Comparison of ENCODE assay signal across 12 mouse cellular contexts in genomic region chr19:12498321-12498720, GRCm38 (mm10). TPM values are rescaled to one million over a fixed set of nuclear protein-coding genes. Genes with fewer than 3 reads are reported as not detected.
A peak's percentile ranks its signal among the peaks of the same experiment; 100 is the strongest.
DNase-seq lines count a peak whose midpoint lies in the region; ATAC-seq lines count a peak whose summit lies in the region.
"Had no signal": no experiment of that assay in that cellular context is flagged by ENCODE, and none has a peak within 500 bp of the region (broad histone marks: within the 10 kb centered on the region; RNA-seq: fewer than 3 reads in every experiment).

No protein-coding gene starts in this region.

- peak overlapping the region; percentile 52 for H3K4me2 ChIP-seq in neural tube, embryonic 11.5 days (ENCODE audit: low read depth)
- peak overlapping the region; percentile 73 for H3K4me2 ChIP-seq in midbrain, embryonic 12.5 days (replicated peaks)
- peak overlapping the region; percentile 89; the same call in 1 of the 2 replicates for H3K4me2 ChIP-seq in stomach, embryonic 15.5 days
- H3K4me2 ChIP-seq: heart, embryonic 11.5 days had no signal

- H3K9me3 ChIP-seq in neural tube, embryonic 11.5 days (ENCODE audit: control insufficient read depth, low read length): no peaks in the 10 kb centered on the region
- H3K9me3 ChIP-seq in hindbrain, embryonic 10.5 days: no peaks in the 10 kb centered on the region
- H3K9me3 ChIP-seq in midbrain, embryonic 12.5 days: no peaks in the 10 kb centered on the region
- H3K9me3 ChIP-seq in stomach, embryonic 15.5 days: no peaks in the 10 kb centered on the region

- peak overlapping the region; percentile 89 for H3K4me3 ChIP-seq in neural tube, embryonic 11.5 days (ENCODE audit: low read depth, low read length)
- peak overlapping the region; percentile 90 for H3K4me3 ChIP-seq in hindbrain, embryonic 10.5 days
- H3K4me3 ChIP-seq in midbrain, embryonic 12.5 days: peak overlapping the region; percentile 96
- no peak overlapping the region for H3K4me3 ChIP-seq in stomach, embryonic 15.5 days (replicated peaks)

- H3K36me3 ChIP-seq in neural tube, embryonic 11.5 days (ENCODE audit: control insufficient read depth, insufficient read depth, low read length): no peaks in the 10 kb centered on the region
- H3K36me3 ChIP-seq in hindbrain, embryonic 10.5 days: peaks cover 32% of the 10 kb centered on the region
- peaks cover 19% of the 10 kb centered on the region for H3K36me3 ChIP-seq in midbrain, embryonic 12.5 days
- 0 out of 2 replicates have a peak, but pooled peaks cover 3% of the 10 kb centered on the region for H3K36me3 ChIP-seq in stomach, embryonic 15.5 days

- WGBS in neural tube, embryonic 11.5 days: 67% methylated on average over 4 of the region's 4 CpGs
- 72% methylated on average over 4 of the region's 4 CpGs for WGBS in hindbrain, embryonic 10.5 days
- 56% methylated on average over 4 of the region's 4 CpGs for WGBS in midbrain, embryonic 12.5 days
- 70% methylated on average over 4 of the region's 4 CpGs for WGBS in stomach, embryonic 15.5 days

- H3K9ac ChIP-seq in neural tube, embryonic 11.5 days (ENCODE audit: low read length): peak overlapping the region; percentile 99
- H3K9ac ChIP-seq in midbrain, embryonic 12.5 days (replicated peaks): no peak overlapping the region
- H3K9ac ChIP-seq in stomach, embryonic 15.5 days: no peak overlapping the region

- peaks cover 22% of the 10 kb centered on the region for H3K4me1 ChIP-seq in neural tube, embryonic 11.5 days (ENCODE audit: control insufficient read depth, insufficient read depth, low read length)
- H3K4me1 ChIP-seq in hindbrain, embryonic 10.5 days (replicated peaks): peaks cover 75% of the 10 kb centered on the region
- H3K4me1 ChIP-seq in midbrain, embryonic 12.5 days: peaks cover 66% of the 10 kb centered on the region
- peaks cover 21% of the 10 kb centered on the region; the same call in 1 of the 2 replicates for H3K4me1 ChIP-seq in stomach, embryonic 15.5 days

- H3K27me3 ChIP-seq in neural tube, embryonic 11.5 days (ENCODE audit: control insufficient read depth, insufficient read depth, low read length): no peaks in the 10 kb centered on the region
- no peaks in the 10 kb centered on the region for H3K27me3 ChIP-seq in hindbrain, embryonic 10.5 days (ENCODE audit: insufficient read depth, poor library complexity, severe bottlenecking)
- H3K27me3 ChIP-seq in midbrain, embryonic 12.5 days: no peaks in the 10 kb centered on the region
- no peaks in the 10 kb centered on the region for H3K27me3 ChIP-seq in stomach, embryonic 15.5 days (replicated peaks)

- peak overlapping the region; percentile 62 for H3K27ac ChIP-seq in neural tube, embryonic 11.5 days (ENCODE audit: low read depth, low read length)
- H3K27ac ChIP-seq in hindbrain, embryonic 10.5 days: peak overlapping the region; percentile 100
- H3K27ac ChIP-seq in midbrain, embryonic 12.5 days (replicated peaks): peak overlapping the region; percentile 98
- no peak overlapping the region for H3K27ac ChIP-seq in stomach, embryonic 15.5 days

- no peak for ATAC-seq in neural tube, embryonic 11.5 days (ENCODE audit: insufficient read depth, low FRiP score, low TSS enrichment)
- no peak for ATAC-seq in midbrain, embryonic 12.5 days (ENCODE audit: low FRiP score, low read depth)
- no peak for ATAC-seq in stomach, embryonic 15.5 days (ENCODE audit: insufficient read depth, low FRiP score, low read depth)

- no peak for DNase-seq in neural tube, embryonic 11.5 days (ENCODE audit: low spot score)
- no peak for DNase-seq in neural tube, embryonic 10.5 days (ENCODE audit: extremely low spot score, low spot score)
- no peak for DNase-seq in hindbrain, embryonic 10.5 days (ENCODE audit: low spot score)
- DNase-seq in layer of hippocampus, adult 11-12 months (ENCODE audit: low spot score): no peak
- DNase-seq in retina, embryonic 14.5 days (ENCODE audit: low spot score): no peak
- DNase-seq in left cerebral cortex, adult 11 months (ENCODE audit: low spot score): no peak
- DNase-seq: adrenal gland, postnatal 25 days; kidney, postnatal 25 days; lung, postnatal 14 days had no signal

RNA-seq across cellular contexts. Expression of gene Dtx4, which starts 2.9 kb away (rescaled TPM):
- 60.1 and 71.8 TPM in 2 replicates for polyA plus RNA-seq in neural tube, embryonic 11.5 days (2014; fragmentation: Nextera tagmentation; extraction: Ambion mirVana)
- polyA plus RNA-seq in hindbrain, embryonic 10.5 days (2016; fragmentation: Nextera tagmentation; extraction: Ambion mirVana): 56.5 and 65.2 TPM in 2 replicates
- 63.5 and 67.3 TPM in 2 replicates for polyA plus RNA-seq in midbrain, embryonic 12.5 days (2016; fragmentation: Nextera tagmentation; extraction: Ambion mirVana)
- polyA plus RNA-seq in stomach, embryonic 15.5 days (2015; fragmentation: Nextera tagmentation; extraction: Ambion mirVana): 14.7 and 18.6 TPM in 2 replicates

RNA-seq across cellular contexts. Expression of gene Mpeg1, which starts 37.7 kb away (rescaled TPM):
- 1.1 and 1.2 TPM in 2 replicates for polyA plus RNA-seq in neural tube, embryonic 11.5 days (2014; fragmentation: Nextera tagmentation; extraction: Ambion mirVana)
- 0.24 and 0.35 TPM in 2 replicates for polyA plus RNA-seq in hindbrain, embryonic 10.5 days (2016; fragmentation: Nextera tagmentation; extraction: Ambion mirVana)
- polyA plus RNA-seq in midbrain, embryonic 12.5 days (2016; fragmentation: Nextera tagmentation; extraction: Ambion mirVana): 0.43 and 0.48 TPM in 2 replicates
- 1.2 and 1.3 TPM in 2 replicates for polyA plus RNA-seq in stomach, embryonic 15.5 days (2015; fragmentation: Nextera tagmentation; extraction: Ambion mirVana)

RNA-seq across cellular contexts. Expression of gene Fam111a, which starts 47.2 kb away (rescaled TPM):
- polyA plus RNA-seq in neural tube, embryonic 11.5 days (2014; fragmentation: Nextera tagmentation; extraction: Ambion mirVana): 22.5 and 24.5 TPM in 2 replicates
- polyA plus RNA-seq in hindbrain, embryonic 10.5 days (2016; fragmentation: Nextera tagmentation; extraction: Ambion mirVana): 15.3 and 20.2 TPM in 2 replicates
- polyA plus RNA-seq in midbrain, embryonic 12.5 days (2016; fragmentation: Nextera tagmentation; extraction: Ambion mirVana): 15.4 and 16.7 TPM in 2 replicates
- 20.5 and 21.1 TPM in 2 replicates for polyA plus RNA-seq in stomach, embryonic 15.5 days (2015; fragmentation: Nextera tagmentation; extraction: Ambion mirVana)
